Mouse (Mus musculus) forebrain, embryonic 11.5 days (tissue): ENCODE measurements around the gene Pfn1. TPM values are rescaled to one million over a fixed set of nuclear protein-coding genes. Genes with fewer than 3 reads are reported as not detected.

ENCODE experiments used
- ATAC-seq: fragments of 200-750 bp; cut with Nextera tagmentation; replicated peaks from 2 replicates; pipeline ENCODE4 v1.8.0; 2017; ENCODE audit warnings: moderate TSS enrichment; ENCODE audit not compliant: low FRiP score
- DNase-seq: peaks from one replicate; pipeline ENCODE4 v3.0.0-alpha.2; 2017; ENCODE audit warnings: low spot score
- H3K27ac ChIP-seq: fragments of 300-500 bp; sonication (generic); 2 replicates; pipeline ENCODE4 v1.5.1; 2014; ENCODE audit warnings: low read depth, low read length
- H3K27me3 ChIP-seq: fragments of 300-500 bp; sonication (generic); 2 replicates; pipeline ENCODE4 v1.6.1; 2014; ENCODE audit warnings: mild to moderate bottlenecking, low read length, mixed read lengths; ENCODE audit not compliant: control insufficient read depth, insufficient read depth
- H3K36me3 ChIP-seq: fragments of 300-500 bp; sonication (generic); 2 replicates; pipeline ENCODE4 v1.6.1; 2014; ENCODE audit warnings: mild to moderate bottlenecking, low read length, moderate library complexity, mixed read lengths; ENCODE audit not compliant: control insufficient read depth, insufficient read depth
- H3K4me1 ChIP-seq: fragments of 300-500 bp; sonication (generic); replicated peaks from 2 replicates; pipeline ENCODE4 v1.6.1; 2014; ENCODE audit warnings: low read length, mixed read lengths; ENCODE audit not compliant: control insufficient read depth, insufficient read depth
- H3K4me2 ChIP-seq: fragments of 300-500 bp; sonication (generic); 2 replicates; pipeline ENCODE4 v1.6.1; 2014; ENCODE audit warnings: low read depth, mild to moderate bottlenecking, low read length, moderate library complexity, mixed read lengths; ENCODE audit not compliant: severe bottlenecking
- H3K4me3 ChIP-seq: fragments of 300-500 bp; sonication (generic); 2 replicates; pipeline ENCODE4 v1.5.1; 2014; ENCODE audit warnings: low read depth, low read length
- H3K9ac ChIP-seq: fragments of 300-500 bp; sonication (generic); 2 replicates; pipeline ENCODE4 v1.6.1; 2014; ENCODE audit warnings: low read length
- H3K9me3 ChIP-seq: fragments of 300-500 bp; sonication (generic); 2 replicates; pipeline ENCODE4 v1.6.1; 2016; ENCODE audit warnings: low read length, mixed read lengths; ENCODE audit not compliant: control insufficient read depth
- WGBS: fragments of 180-500 bp; shearing (Covaris S2); extraction: QIAGEN DNeasy Blood & Tissue Kit; methylation state at CpG from one replicate; pipeline ENCODE4 v1.1.7; 2014; 5-methylcytosine and 5-hydroxymethylcytosine counted together
- polyA plus RNA-seq: library from polyadenylated mRNA; unstranded; fragments of >200 nt; fragmentation: Nextera tagmentation; extraction: Ambion mirVana; gene quantifications from 2 replicates; pipeline ENCODE4 v1.2.1, GENCODE M21; 2014

The Pfn1 gene
- polyA plus RNA-seq, 1 experiment from 2014 or later: 1,387 TPM

DNA sequence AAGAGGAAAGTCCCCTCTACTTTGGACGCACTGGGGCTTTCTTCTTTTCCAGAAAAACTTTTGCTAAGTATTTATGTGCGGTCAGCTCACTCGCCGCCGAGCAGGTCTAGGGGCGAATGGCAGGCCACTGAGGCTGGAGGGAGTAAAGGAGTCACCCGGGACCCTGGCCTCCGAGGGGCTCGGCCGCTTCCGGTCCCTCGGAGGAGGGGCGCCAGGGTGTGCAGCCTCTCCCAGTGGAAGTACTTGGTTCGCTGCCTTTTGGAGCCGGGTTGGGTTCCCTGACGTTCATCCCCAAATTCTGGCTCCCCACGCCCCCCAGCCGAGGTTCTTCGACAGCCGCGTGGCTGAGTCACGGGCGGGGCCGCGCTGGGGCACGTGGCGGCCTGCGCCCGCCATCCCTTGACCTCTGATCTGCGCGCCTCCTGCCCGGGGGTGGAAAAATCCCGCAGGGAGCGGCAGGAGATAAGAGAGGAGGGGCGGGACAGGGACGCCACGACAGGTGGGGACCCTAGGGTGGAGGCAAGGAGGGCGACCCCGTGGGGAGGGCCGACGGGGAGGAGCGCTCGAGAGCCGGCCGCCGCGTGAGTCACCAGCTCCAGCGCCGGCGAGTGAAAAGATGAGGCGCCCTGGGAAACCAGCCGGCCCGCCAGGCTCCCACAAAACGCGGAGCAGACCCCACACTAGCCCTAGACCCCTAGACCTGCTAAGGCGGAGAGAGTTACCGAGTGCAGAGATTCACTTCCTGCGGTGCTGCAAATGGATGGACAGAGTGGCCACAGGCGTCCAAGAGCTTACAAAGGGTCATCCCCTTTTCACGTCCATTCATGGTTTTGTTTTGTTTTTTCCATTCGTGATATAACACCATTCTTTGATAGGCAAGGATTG is 1.4 kb upstream of the Pfn1 start:
- peak; percentile 48 for ATAC-seq
- peaks cover 26% of the 10 kb centered on the region for H3K4me1 ChIP-seq
- no peaks in the 10 kb centered on the region for H3K9me3 ChIP-seq

DNA sequence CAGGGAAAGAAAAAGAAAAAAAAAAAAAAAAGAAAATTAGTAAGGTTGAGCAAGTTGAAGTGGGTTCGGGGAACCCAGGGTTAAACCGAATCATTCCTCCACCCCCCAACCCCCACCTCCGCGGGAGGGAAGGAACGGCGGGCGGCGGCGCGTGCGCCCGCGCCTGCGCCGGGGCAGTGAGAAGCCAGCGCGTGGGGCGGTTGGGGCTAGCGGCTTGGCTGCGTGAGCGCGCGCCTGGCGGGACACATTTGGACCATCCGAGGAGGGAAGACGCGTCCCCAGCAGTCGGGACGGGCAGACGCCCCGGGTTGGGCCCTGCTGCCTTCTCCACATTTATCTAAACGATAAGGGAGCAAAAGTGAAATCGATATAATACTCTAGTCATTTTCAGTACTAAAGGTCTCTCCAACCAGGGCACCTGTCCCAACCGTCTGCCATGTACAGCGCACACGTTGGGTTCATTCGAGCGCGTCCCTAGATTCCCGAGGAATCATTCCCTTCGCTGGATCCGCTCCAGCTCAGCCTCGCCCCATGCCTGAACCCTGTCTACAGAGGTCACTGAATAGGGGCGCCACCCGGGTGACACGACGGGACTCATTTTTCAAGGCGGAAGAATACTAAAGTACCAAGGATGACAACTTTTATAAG is 603 bp upstream of the Pfn1 start:
- Histone ChIP-seq H3K4me3 (peak overlapping the region; percentile 99), H3K4me2 (peak overlapping the region; percentile 97), H3K36me3 (peaks cover 12% of the 10 kb centered on the region), H3K27me3 (no peaks in the 10 kb centered on the region), H3K9ac (peak overlapping the region; percentile 98), H3K9me3 (no peaks in the 10 kb centered on the region), H3K4me1 (peaks cover 29% of the 10 kb centered on the region), H3K27ac (peak overlapping the region; percentile 94)
- peak; percentile 48 for ATAC-seq
- DNase-seq: peak; percentile 88
- WGBS: under 1% methylated on average over 48 of the region's 48 CpGs

More for the DNA sequence above, 1.4 kb upstream of the Pfn1 start:
- under 1% methylated on average over 61 of the region's 61 CpGs for WGBS
- Histone ChIP-seq H3K36me3 (peaks cover 6% of the 10 kb centered on the region), H3K27me3 (no peaks in the 10 kb centered on the region), H3K27ac (peak overlapping the region; percentile 94), H3K4me2 (peak overlapping the region; percentile 97), H3K9ac (peak overlapping the region; percentile 98), H3K4me3 (peak overlapping the region; percentile 99)
- DNase-seq: peak; percentile 86

DNA sequence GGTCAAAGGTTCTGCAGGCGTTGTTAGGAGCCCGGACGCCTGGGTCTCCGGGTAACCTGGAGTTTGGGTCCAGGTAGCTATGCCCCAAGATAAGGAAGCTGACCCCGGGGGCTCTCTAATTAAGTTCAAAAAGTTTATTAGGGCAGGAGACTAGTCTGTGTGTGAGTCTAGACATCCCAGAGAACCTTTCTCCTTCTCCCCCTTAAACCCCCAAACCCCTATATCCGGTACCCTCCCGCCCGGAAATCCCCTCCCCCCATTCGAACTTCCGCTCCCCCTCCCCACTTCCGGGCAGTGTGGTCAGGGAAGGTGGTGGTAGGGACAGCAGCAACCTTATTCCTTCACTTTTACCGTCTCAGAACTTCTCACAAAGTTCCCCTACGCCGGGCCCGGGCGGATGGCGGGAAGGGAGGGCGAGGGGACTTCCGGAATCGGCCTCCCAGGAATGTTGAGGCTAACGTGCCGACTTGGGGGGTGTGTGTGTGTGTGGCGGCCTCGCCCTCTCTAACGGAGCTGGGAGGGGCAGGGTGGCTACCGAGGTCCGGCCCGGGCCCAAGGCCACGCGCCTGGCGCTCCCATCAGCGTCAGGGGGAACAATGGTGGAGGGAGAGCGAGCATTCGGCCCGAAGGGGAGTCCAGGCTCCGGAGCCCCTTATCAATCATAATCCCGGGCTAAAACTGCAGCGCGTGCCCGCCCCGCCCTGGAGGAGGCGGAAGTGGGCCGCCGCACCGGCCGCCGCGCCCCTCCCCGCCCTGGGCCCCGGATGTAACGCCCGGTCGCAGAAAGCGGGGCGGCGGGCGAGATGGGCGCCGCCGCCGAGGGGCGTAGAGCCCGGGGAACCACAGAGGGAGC is 873 bp downstream of the Pfn1 start:
- 1% methylated on average over 63 of the region's 63 CpGs for WGBS
- Histone ChIP-seq H3K27me3 (no peaks in the 10 kb centered on the region), H3K27ac (peak overlapping the region; percentile 94), H3K9me3 (no peaks in the 10 kb centered on the region), H3K36me3 (peaks cover 21% of the 10 kb centered on the region), H3K9ac (peak overlapping the region; percentile 98), H3K4me1 (peaks cover 31% of the 10 kb centered on the region), H3K4me3 (peak overlapping the region; percentile 99), H3K4me2 (peak overlapping the region; percentile 97)
- ATAC-seq (peak; percentile 58), DNase-seq (peak; percentile 86)

DNA sequence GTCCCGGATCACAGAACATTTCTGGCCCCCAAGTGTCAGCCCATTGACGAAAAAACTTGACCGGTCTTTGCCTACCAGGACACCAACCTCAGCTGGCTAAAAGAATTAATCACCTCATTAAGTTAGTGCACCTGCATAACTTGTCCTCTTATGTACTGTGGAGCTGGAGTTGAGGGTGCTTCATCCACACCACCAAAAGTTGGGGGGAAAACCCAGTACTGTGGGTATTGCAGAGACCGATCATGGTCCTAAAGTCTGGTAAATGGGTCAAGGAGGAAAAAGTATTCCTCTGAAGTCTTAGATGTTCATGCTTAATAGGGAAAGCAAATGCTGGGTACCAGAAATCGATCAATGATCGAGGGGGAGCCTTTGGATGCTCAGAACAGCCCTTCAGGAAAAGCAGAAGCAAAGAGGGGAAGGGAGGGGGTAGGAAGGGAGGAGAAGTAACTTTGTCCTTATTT is 1.5 kb downstream of the Pfn1 start:
- Histone ChIP-seq H3K27me3 (no peaks in the 10 kb centered on the region), H3K9me3 (no peaks in the 10 kb centered on the region), H3K4me2 (peak overlapping the region; percentile 97), H3K4me1 (peaks cover 35% of the 10 kb centered on the region), H3K4me3 (peak overlapping the region; percentile 99), H3K9ac (peak overlapping the region; percentile 98), H3K36me3 (peaks cover 21% of the 10 kb centered on the region), H3K27ac (peak overlapping the region; percentile 94)
- ATAC-seq: no peak
- 64% methylated on average over 6 of the region's 6 CpGs for WGBS
- peak; percentile 41 for DNase-seq

DNA sequence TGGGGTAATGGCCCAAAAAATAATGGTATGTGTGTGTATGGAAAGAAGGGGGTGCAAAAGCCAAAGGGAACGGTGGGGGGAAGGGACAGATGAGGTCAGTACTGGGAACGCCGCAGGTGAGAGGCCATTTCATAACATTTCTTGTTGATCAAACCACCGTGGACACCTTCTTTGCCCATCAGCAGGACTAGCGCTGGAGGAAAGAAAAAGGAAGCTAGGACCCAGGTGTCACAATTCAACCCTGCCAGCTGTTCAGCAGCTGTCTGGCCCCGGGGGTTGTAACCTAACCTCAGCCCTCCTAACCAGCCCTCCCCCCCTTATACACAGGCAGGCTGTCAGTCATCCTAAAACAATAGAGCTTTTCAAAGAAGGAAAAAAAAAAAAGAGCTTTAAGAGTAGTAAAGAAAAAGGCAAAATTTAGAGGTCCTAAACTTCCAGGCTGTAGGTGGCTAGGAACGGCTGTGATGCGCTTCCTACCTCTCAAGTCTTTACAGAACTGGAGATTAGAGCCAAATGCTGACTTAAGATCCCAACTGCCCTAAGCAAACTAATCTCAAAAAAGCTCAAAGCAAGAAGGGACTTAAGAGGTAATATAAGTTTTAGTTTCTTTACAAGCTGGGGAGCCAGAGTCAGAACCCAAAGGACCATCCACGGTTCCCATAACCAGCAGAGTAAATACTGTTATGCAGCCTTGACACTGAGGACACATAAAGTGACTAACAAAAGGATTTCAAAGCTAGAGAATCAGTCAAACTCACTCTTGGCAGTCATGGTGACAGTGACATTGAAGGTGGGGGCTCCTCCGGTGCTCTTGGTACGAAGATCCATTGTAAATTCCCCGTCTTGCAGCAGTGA is 2.2 kb downstream of the Pfn1 start:
- no peak for ATAC-seq
- DNase-seq: peak; percentile 50
- H3K9ac ChIP-seq: peak overlapping the region; percentile 98
- 76% methylated on average over 12 of the region's 12 CpGs for WGBS
- H3K4me2 ChIP-seq: peak overlapping the region; percentile 97
- H3K27ac ChIP-seq: no peak overlapping the region
- no peaks in the 10 kb centered on the region for H3K27me3 ChIP-seq
- peaks cover 21% of the 10 kb centered on the region for H3K36me3 ChIP-seq
- peak overlapping the region; percentile 99 for H3K4me3 ChIP-seq
- H3K9me3 ChIP-seq: no peaks in the 10 kb centered on the region
- H3K4me1 ChIP-seq: peaks cover 36% of the 10 kb centered on the region

DNA sequence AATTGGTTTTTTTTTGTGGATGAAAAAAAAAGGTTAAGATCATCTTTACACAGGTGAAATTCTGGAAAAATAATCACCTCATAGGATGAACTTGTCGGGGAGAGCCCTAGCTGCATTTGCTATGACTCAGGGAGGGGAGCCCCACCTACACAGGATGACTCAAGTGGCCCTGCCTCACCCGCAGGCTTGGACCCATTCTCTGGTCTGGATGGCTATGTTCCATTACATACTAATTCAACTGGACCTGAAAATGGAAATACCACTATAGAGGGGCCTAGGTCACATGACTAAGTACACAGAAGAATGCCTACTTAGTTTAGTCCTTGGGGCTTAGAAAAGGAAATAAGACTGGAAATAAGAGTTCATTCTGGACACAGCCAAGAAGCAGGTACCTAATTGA is 3.1 kb downstream of the Pfn1 start:
- DNase-seq: no peak
- H3K36me3 ChIP-seq: peaks cover 21% of the 10 kb centered on the region
- no peak overlapping the region for H3K4me2 ChIP-seq
- no peak overlapping the region for H3K27ac ChIP-seq
- no peak for ATAC-seq
- H3K4me3 ChIP-seq: no peak overlapping the region
- 82% methylated on average over 2 of the region's 2 CpGs for WGBS
- peaks cover 29% of the 10 kb centered on the region for H3K4me1 ChIP-seq
- H3K9ac ChIP-seq: no peak overlapping the region
- H3K9me3 ChIP-seq: no peaks in the 10 kb centered on the region
- no peaks in the 10 kb centered on the region for H3K27me3 ChIP-seq

DNA sequence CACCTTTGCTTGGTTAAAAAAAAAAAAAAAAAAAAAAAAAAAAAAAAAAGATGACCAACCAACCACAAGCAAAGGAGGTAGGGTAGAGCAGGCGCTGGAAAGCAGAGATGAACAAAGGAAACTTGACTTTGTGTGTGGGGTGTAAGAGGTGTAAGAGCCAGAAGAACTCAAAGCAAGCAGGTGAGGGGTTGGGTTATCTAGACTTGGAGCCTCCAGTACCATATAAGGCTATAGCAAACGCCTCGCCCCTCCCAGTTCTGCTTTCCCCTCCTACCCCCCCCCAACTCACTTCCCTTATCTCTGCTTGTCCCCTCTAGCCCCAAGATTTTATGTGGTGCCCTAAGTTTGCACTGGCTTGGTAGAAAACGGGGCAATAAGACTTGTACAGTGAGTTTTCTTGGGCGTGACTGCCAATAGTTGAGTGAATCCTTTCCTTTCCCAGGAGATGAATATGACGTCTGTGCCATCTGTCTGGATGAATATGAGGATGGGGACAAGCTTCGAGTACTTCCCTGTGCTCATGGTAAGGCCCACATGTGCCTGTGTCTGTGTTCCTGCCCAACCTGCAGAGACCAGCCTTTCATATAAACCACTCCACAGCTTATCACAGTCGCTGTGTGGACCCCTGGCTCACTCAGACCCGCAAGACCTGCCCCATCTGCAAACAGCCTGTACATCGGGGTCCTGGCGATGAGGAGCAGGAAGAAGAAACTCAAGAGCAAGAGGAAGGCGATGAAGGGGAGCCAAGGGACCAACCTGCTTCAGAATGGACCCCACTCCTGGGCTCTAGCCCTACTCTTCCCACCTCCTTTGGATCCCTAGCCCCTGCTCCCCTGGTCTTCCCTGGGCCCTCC is 3.9 kb downstream of the Pfn1 start:
- H3K27me3 ChIP-seq: no peaks in the 10 kb centered on the region
- peaks cover 21% of the 10 kb centered on the region for H3K36me3 ChIP-seq
- WGBS: 86% methylated on average over 11 of the region's 12 CpGs
- DNase-seq (peak; percentile 46), ATAC-seq (no peak)
- H3K27ac ChIP-seq: no peak overlapping the region
- no peak overlapping the region for H3K4me2 ChIP-seq
- no peaks in the 10 kb centered on the region for H3K9me3 ChIP-seq
- no peak overlapping the region for H3K4me3 ChIP-seq
- H3K4me1 ChIP-seq: peaks cover 29% of the 10 kb centered on the region
- no peak overlapping the region for H3K9ac ChIP-seq
